Mouse (Mus musculus): ENCODE results near the gene Tubal3. TPM values are rescaled to one million over a fixed set of nuclear protein-coding genes. Genes with fewer than 3 reads are reported as not detected.

Gene Tubal3
- not detected in 2 replicates for polyA plus RNA-seq (2014; fragmentation: Nextera tagmentation; extraction: Ambion mirVana)

- 0 out of 2 replicates have a peak within 1 kb of the TSS, but pooled peaks have one; percentile 29 for H3K27ac ChIP-seq (ENCODE audit: low read depth, low read length)
- H3K4me1 ChIP-seq (ENCODE audit: control insufficient read depth, insufficient read depth, low read length): peaks cover 3% of the 10 kb centered on the region; the same call in 1 of the 2 replicates
- peak; percentile 90 for DNase-seq (ENCODE audit: low spot score)
- H3K36me3 ChIP-seq (ENCODE audit: control insufficient read depth, insufficient read depth, low read length): peaks cover 2% of the 10 kb centered on the region; the same call in 1 of the 2 replicates
- WGBS: under 1% methylated on average over 52 of the region's 52 CpGs
- H3K27me3 ChIP-seq (ENCODE audit: control insufficient read depth, insufficient read depth, low read length): no peaks in the 10 kb centered on the region
- peak; percentile 97 for ATAC-seq (ENCODE audit: insufficient read depth, low FRiP score, low TSS enrichment)
- peak within 1 kb of the TSS; percentile 82 for H3K9ac ChIP-seq (ENCODE audit: low read length)
- H3K4me3 ChIP-seq (ENCODE audit: low read depth, low read length): peak within 1 kb of the TSS; percentile 86
- peaks cover 3% of the 10 kb centered on the region; the same call in 1 of the 2 replicates for H3K9me3 ChIP-seq (ENCODE audit: control insufficient read depth, low read length)
- H3K4me2 ChIP-seq (ENCODE audit: low read depth): peak within 1 kb of the TSS; percentile 67
Observed at GRCm38 (mm10) chr13:3917571-3918311, at the start of gene Tubal3, which contains the start of gene Net1. Gene Tubal3 (plus strand): TSS chr13:3918274. Gene Net1 (minus strand): TSS chr13:3918220.

- no peak overlapping the region for H3K9ac ChIP-seq (ENCODE audit: low read length)
- DNase-seq (ENCODE audit: low spot score): no peak
- no peak overlapping the region for H3K4me2 ChIP-seq (ENCODE audit: low read depth)
- no peaks in the 10 kb centered on the region for H3K9me3 ChIP-seq (ENCODE audit: control insufficient read depth, low read length)
- H3K4me3 ChIP-seq (ENCODE audit: low read depth, low read length): no peak overlapping the region
- no peak for ATAC-seq (ENCODE audit: insufficient read depth, low FRiP score, low TSS enrichment)
- no peaks in the 10 kb centered on the region for H3K4me1 ChIP-seq (ENCODE audit: control insufficient read depth, insufficient read depth, low read length)
- no peak overlapping the region for H3K27ac ChIP-seq (ENCODE audit: low read depth, low read length)
- no peaks in the 10 kb centered on the region for H3K27me3 ChIP-seq (ENCODE audit: control insufficient read depth, insufficient read depth, low read length)
- no peaks in the 10 kb centered on the region for H3K36me3 ChIP-seq (ENCODE audit: control insufficient read depth, insufficient read depth, low read length)
Observed at GRCm38 (mm10) chr13:3869901-3870300, 48.2 kb upstream of the Tubal3 start.

- 90% methylated on average over 4 of the region's 4 CpGs for WGBS
- Histone ChIP-seq H3K4me1 (ENCODE audit: control insufficient read depth, insufficient read depth, low read length) (no peaks in the 10 kb centered on the region), H3K36me3 (ENCODE audit: control insufficient read depth, insufficient read depth, low read length) (no peaks in the 10 kb centered on the region), H3K27ac (ENCODE audit: low read depth, low read length) (no peak overlapping the region), H3K4me2 (ENCODE audit: low read depth) (no peak overlapping the region), H3K27me3 (ENCODE audit: control insufficient read depth, insufficient read depth, low read length) (no peaks in the 10 kb centered on the region), H3K4me3 (ENCODE audit: low read depth, low read length) (no peak overlapping the region), H3K9ac (ENCODE audit: low read length) (no peak overlapping the region), H3K9me3 (ENCODE audit: control insufficient read depth, low read length) (no peaks in the 10 kb centered on the region)
- no peak for ATAC-seq (ENCODE audit: insufficient read depth, low FRiP score, low TSS enrichment)
- no peak for DNase-seq (ENCODE audit: low spot score)
Observed at GRCm38 (mm10) chr13:3872832-3873231, 45.2 kb upstream of the Tubal3 start.

- Histone ChIP-seq H3K27me3 (ENCODE audit: control insufficient read depth, insufficient read depth, low read length) (no peaks in the 10 kb centered on the region), H3K36me3 (ENCODE audit: control insufficient read depth, insufficient read depth, low read length) (no peaks in the 10 kb centered on the region), H3K27ac (ENCODE audit: low read depth, low read length) (no peak overlapping the region), H3K9me3 (ENCODE audit: control insufficient read depth, low read length) (no peaks in the 10 kb centered on the region), H3K4me3 (ENCODE audit: low read depth, low read length) (no peak overlapping the region), H3K4me2 (ENCODE audit: low read depth) (no peak overlapping the region), H3K9ac (ENCODE audit: low read length) (no peak overlapping the region), H3K4me1 (ENCODE audit: control insufficient read depth, insufficient read depth, low read length) (no peaks in the 10 kb centered on the region)
- ATAC-seq (ENCODE audit: insufficient read depth, low FRiP score, low TSS enrichment): no peak
- DNase-seq (ENCODE audit: low spot score): no peak
- WGBS: 84% methylated on average over 6 of the region's 6 CpGs
Observed at GRCm38 (mm10) chr13:3876448-3876847, 41.6 kb upstream of the Tubal3 start.

- H3K9ac ChIP-seq (ENCODE audit: low read length): no peak overlapping the region
Observed at GRCm38 (mm10) chr13:3877185-3877584, 40.9 kb upstream of the Tubal3 start.

GRCm38 (mm10) chr13:3877679-3878220 is 40.3 kb upstream of the Tubal3 start:
- Histone ChIP-seq H3K9me3 (ENCODE audit: control insufficient read depth, low read length) (no peaks in the 10 kb centered on the region), H3K27ac (ENCODE audit: low read depth, low read length) (peak overlapping the region; percentile 23; the same call in 1 of the 2 replicates), H3K4me2 (ENCODE audit: low read depth) (no peak overlapping the region), H3K36me3 (ENCODE audit: control insufficient read depth, insufficient read depth, low read length) (peaks cover 4% of the 10 kb centered on the region; the same call in 1 of the 2 replicates), H3K9ac (ENCODE audit: low read length) (no peak overlapping the region), H3K4me1 (ENCODE audit: control insufficient read depth, insufficient read depth, low read length) (no peaks in the 10 kb centered on the region), H3K27me3 (ENCODE audit: control insufficient read depth, insufficient read depth, low read length) (no peaks in the 10 kb centered on the region), H3K4me3 (ENCODE audit: low read depth, low read length) (no peak overlapping the region)
- 57% methylated on average over 4 of the region's 4 CpGs for WGBS
- ATAC-seq (ENCODE audit: insufficient read depth, low FRiP score, low TSS enrichment) (no peak), DNase-seq (ENCODE audit: low spot score) (no peak)

More at GRCm38 (mm10) chr13:3877185-3877584, 40.9 kb upstream of the Tubal3 start:
- Histone ChIP-seq H3K4me1 (ENCODE audit: control insufficient read depth, insufficient read depth, low read length) (no peaks in the 10 kb centered on the region), H3K27me3 (ENCODE audit: control insufficient read depth, insufficient read depth, low read length) (no peaks in the 10 kb centered on the region), H3K9me3 (ENCODE audit: control insufficient read depth, low read length) (no peaks in the 10 kb centered on the region), H3K27ac (ENCODE audit: low read depth, low read length) (no peak overlapping the region), H3K4me3 (ENCODE audit: low read depth, low read length) (no peak overlapping the region), H3K4me2 (ENCODE audit: low read depth) (no peak overlapping the region), H3K36me3 (ENCODE audit: control insufficient read depth, insufficient read depth, low read length) (peaks cover 3% of the 10 kb centered on the region; the same call in 1 of the 2 replicates)
- ATAC-seq (ENCODE audit: insufficient read depth, low FRiP score, low TSS enrichment) (no peak), DNase-seq (ENCODE audit: low spot score) (no peak)
- WGBS: 67% methylated on average over 6 of the region's 6 CpGs

- Histone ChIP-seq H3K4me3 (ENCODE audit: low read depth, low read length) (no peak overlapping the region), H3K9me3 (ENCODE audit: control insufficient read depth, low read length) (no peaks in the 10 kb centered on the region), H3K36me3 (ENCODE audit: control insufficient read depth, insufficient read depth, low read length) (peaks cover 12% of the 10 kb centered on the region), H3K9ac (ENCODE audit: low read length) (no peak overlapping the region), H3K4me1 (ENCODE audit: control insufficient read depth, insufficient read depth, low read length) (no peaks in the 10 kb centered on the region), H3K4me2 (ENCODE audit: low read depth) (no peak overlapping the region), H3K27me3 (ENCODE audit: control insufficient read depth, insufficient read depth, low read length) (no peaks in the 10 kb centered on the region), H3K27ac (ENCODE audit: low read depth, low read length) (no peak overlapping the region)
- WGBS: 92% methylated on average over 7 of the region's 7 CpGs
- ATAC-seq (ENCODE audit: insufficient read depth, low FRiP score, low TSS enrichment) (no peak), DNase-seq (ENCODE audit: low spot score) (no peak)
Observed at GRCm38 (mm10) chr13:3886663-3887062, 31.4 kb upstream of the Tubal3 start.

GRCm38 (mm10) chr13:3889111-3889510 is 29.0 kb upstream of the Tubal3 start:
- Histone ChIP-seq H3K4me2 (ENCODE audit: low read depth) (no peak overlapping the region), H3K4me3 (ENCODE audit: low read depth, low read length) (no peak overlapping the region)

GRCm38 (mm10) chr13:3890061-3890460 is 28.0 kb upstream of the Tubal3 start:
- Histone ChIP-seq H3K27me3 (ENCODE audit: control insufficient read depth, insufficient read depth, low read length) (no peaks in the 10 kb centered on the region), H3K4me2 (ENCODE audit: low read depth) (no peak overlapping the region), H3K9me3 (ENCODE audit: control insufficient read depth, low read length) (no peaks in the 10 kb centered on the region), H3K4me1 (ENCODE audit: control insufficient read depth, insufficient read depth, low read length) (no peaks in the 10 kb centered on the region), H3K27ac (ENCODE audit: low read depth, low read length) (no peak overlapping the region), H3K4me3 (ENCODE audit: low read depth, low read length) (no peak overlapping the region), H3K36me3 (ENCODE audit: control insufficient read depth, insufficient read depth, low read length) (peaks cover 9% of the 10 kb centered on the region), H3K9ac (ENCODE audit: low read length) (no peak overlapping the region)
- no peak for ATAC-seq (ENCODE audit: insufficient read depth, low FRiP score, low TSS enrichment)
- no peak for DNase-seq (ENCODE audit: low spot score)
- 27% methylated on average over 8 of the region's 8 CpGs for WGBS

More at GRCm38 (mm10) chr13:3889111-3889510, 29.0 kb upstream of the Tubal3 start:
- DNase-seq (ENCODE audit: low spot score): no peak
- no peaks in the 10 kb centered on the region for H3K27me3 ChIP-seq (ENCODE audit: control insufficient read depth, insufficient read depth, low read length)
- H3K27ac ChIP-seq (ENCODE audit: low read depth, low read length): no peak overlapping the region
- ATAC-seq (ENCODE audit: insufficient read depth, low FRiP score, low TSS enrichment): no peak
- H3K9ac ChIP-seq (ENCODE audit: low read length): no peak overlapping the region
- H3K4me1 ChIP-seq (ENCODE audit: control insufficient read depth, insufficient read depth, low read length): no peaks in the 10 kb centered on the region
- WGBS: 94% methylated on average over 3 of the region's 3 CpGs
- H3K36me3 ChIP-seq (ENCODE audit: control insufficient read depth, insufficient read depth, low read length): peaks cover 9% of the 10 kb centered on the region
- H3K9me3 ChIP-seq (ENCODE audit: control insufficient read depth, low read length): no peaks in the 10 kb centered on the region
